Mouse (Mus musculus) liver, embryonic 16.5 days (tissue): ENCODE measurements around the gene N4bp3. TPM values are rescaled to one million over a fixed set of nuclear protein-coding genes. Genes with fewer than 3 reads are reported as not detected.
"Not testable (repeated sequence)": the region's sequence is repeated elsewhere in the genome, so short reads cannot be mapped to it uniquely, and the experiment has no call there.

Experiments used
- ATAC-seq: fragments of 200-750 bp; cut with Nextera tagmentation; 2 replicates; pipeline ENCODE4 v1.8.0; 2017; ENCODE audit warnings: low read depth, mild to moderate bottlenecking, moderate number of reproducible peaks, moderate library complexity
- H3K27ac ChIP-seq: fragments of 300-500 bp; sonication (generic); 2 replicates; pipeline ENCODE4 v1.5.1; 2014; ENCODE audit warnings: mild to moderate bottlenecking, low read length
- H3K27me3 ChIP-seq: fragments of 300-500 bp; sonication (generic); 2 replicates; pipeline ENCODE4 v1.6.1; 2014; ENCODE audit warnings: low read depth, low read length, mixed read lengths; ENCODE audit not compliant: control insufficient read depth, insufficient read depth
- H3K36me3 ChIP-seq: fragments of 300-500 bp; sonication (generic); 2 replicates; pipeline ENCODE4 v1.6.1; 2014; ENCODE audit warnings: mild to moderate bottlenecking; ENCODE audit not compliant: control insufficient read depth, insufficient read depth
- H3K4me1 ChIP-seq: fragments of 300-500 bp; sonication (generic); 2 replicates; pipeline ENCODE4 v1.6.1; 2014; ENCODE audit warnings: low read depth, low read length, mixed read lengths; ENCODE audit not compliant: control insufficient read depth
- H3K4me2 ChIP-seq: fragments of 300-500 bp; sonication (generic); 2 replicates; pipeline ENCODE4 v1.6.1; 2014; ENCODE audit warnings: low read depth, low read length, mixed read lengths
- H3K4me3 ChIP-seq: fragments of 300-500 bp; sonication (generic); 2 replicates; pipeline ENCODE4 v1.5.1; 2014; ENCODE audit warnings: low read depth, mild to moderate bottlenecking, low read length
- H3K9ac ChIP-seq: fragments of 300-500 bp; sonication (generic); 2 replicates; pipeline ENCODE4 v1.6.1; 2014; ENCODE audit warnings: low read depth, low read length
- H3K9me3 ChIP-seq: fragments of 300-500 bp; sonication (generic); replicated peaks from 2 replicates; pipeline ENCODE4 v1.6.1; 2016; ENCODE audit warnings: low read length; ENCODE audit not compliant: control insufficient read depth
- WGBS: fragments of 180-500 bp; shearing (Covaris S2); extraction: QIAGEN DNeasy Blood & Tissue Kit; methylation state at CpG from one replicate; pipeline ENCODE4 v1.1.7; 2014; ENCODE audit not compliant: insufficient replicate concordance; 5-methylcytosine and 5-hydroxymethylcytosine counted together
- polyA plus RNA-seq: library from polyadenylated mRNA; unstranded; fragments of >200 nt; fragmentation: Nextera tagmentation; extraction: Ambion mirVana; gene quantifications from 2 replicates; pipeline ENCODE4 v1.2.1, GENCODE M21; 2015

Gene N4bp3
- polyA plus RNA-seq, 1 experiment from 2014 or later: 3.9 TPM

GRCm38 (mm10) chr11:51636323-51636684, 14.3 kb downstream of the N4bp3 start:
- Histone ChIP-seq H3K36me3 (no peaks in the 10 kb centered on the region), H3K4me3 (peak overlapping the region; percentile 85), H3K27me3 (no peaks in the 10 kb centered on the region), H3K4me2 (peak overlapping the region; percentile 83), H3K27ac (peak overlapping the region; percentile 87), H3K9me3 (no peaks in the 10 kb centered on the region), H3K4me1 (peaks cover 25% of the 10 kb centered on the region), H3K9ac (peak overlapping the region; percentile 85)
- WGBS: 5% methylated on average over 6 of the region's 6 CpGs
- ATAC-seq: peak; percentile 50

- Histone ChIP-seq H3K27ac (peak within 1 kb of the TSS; percentile 87), H3K36me3 (no peaks in the 10 kb centered on the region), H3K4me1 (peaks cover 25% of the 10 kb centered on the region), H3K27me3 (no peaks in the 10 kb centered on the region), H3K4me2 (peak within 1 kb of the TSS; percentile 83), H3K9ac (peak within 1 kb of the TSS; percentile 85), H3K4me3 (peak within 1 kb of the TSS; percentile 85), H3K9me3 (no peaks in the 10 kb centered on the region)
- WGBS: under 1% methylated on average over 61 of the region's 61 CpGs
- ATAC-seq: peak; percentile 77
These were observed 14.9 kb downstream of the N4bp3 start, which contains the start of gene Rmnd5b for GRCm38 (mm10) chr11:51635525-51636322. Rmnd5b (minus strand) TSS chr11:51635896.

- WGBS: 3% methylated on average over 6 of the region's 6 CpGs
- no peak for ATAC-seq
These were observed 15.5 kb downstream of the N4bp3 start for GRCm38 (mm10) chr11:51635127-51635524.

GRCm38 (mm10) chr11:51633721-51634120, 16.9 kb downstream of the N4bp3 start:
- Histone ChIP-seq H3K9me3 (no peaks in the 10 kb centered on the region), H3K27ac (no peak overlapping the region), H3K4me1 (peaks cover 25% of the 10 kb centered on the region), H3K4me2 (no peak overlapping the region), H3K4me3 (no peak overlapping the region), H3K9ac (no peak overlapping the region), H3K27me3 (no peaks in the 10 kb centered on the region), H3K36me3 (no peaks in the 10 kb centered on the region)
- ATAC-seq: no peak
- WGBS: 82% methylated on average over 3 of the region's 3 CpGs

More at GRCm38 (mm10) chr11:51635127-51635524, 15.5 kb downstream of the N4bp3 start:
- Histone ChIP-seq H3K36me3 (no peaks in the 10 kb centered on the region), H3K27ac (peak overlapping the region; percentile 87), H3K4me2 (peak overlapping the region; percentile 83), H3K4me3 (peak overlapping the region; percentile 85), H3K9ac (peak overlapping the region; percentile 85), H3K4me1 (peaks cover 25% of the 10 kb centered on the region), H3K9me3 (no peaks in the 10 kb centered on the region), H3K27me3 (no peaks in the 10 kb centered on the region)

- H3K4me3 ChIP-seq, H3K4me2 ChIP-seq, ATAC-seq, H3K36me3 ChIP-seq, H3K27ac ChIP-seq, H3K27me3 ChIP-seq, H3K9me3 ChIP-seq, H3K9ac ChIP-seq: not testable (repeated sequence)
- H3K4me1 ChIP-seq: peaks cover 25% of the 10 kb centered on the region
- WGBS: 68% methylated on average over 7 of the region's 7 CpGs
These were observed 17.4 kb downstream of the N4bp3 start for GRCm38 (mm10) chr11:51633200-51633599.

GRCm38 (mm10) chr11:51632130-51632753, 18.4 kb downstream of the N4bp3 start:
- 56% methylated on average over 6 of the region's 6 CpGs for WGBS
- no peak overlapping the region for H3K4me3 ChIP-seq
- H3K27ac ChIP-seq: 0 out of 2 replicates have a peak overlapping the region, but pooled peaks have one; percentile 17
- no peaks in the 10 kb centered on the region for H3K9me3 ChIP-seq
- no peak overlapping the region for H3K4me2 ChIP-seq
- H3K36me3 ChIP-seq: peaks cover 4% of the 10 kb centered on the region; the same call in 1 of the 2 replicates
- H3K4me1 ChIP-seq: peaks cover 20% of the 10 kb centered on the region
- no peak for ATAC-seq
- no peaks in the 10 kb centered on the region for H3K27me3 ChIP-seq
- no peak overlapping the region for H3K9ac ChIP-seq

GRCm38 (mm10) chr11:51629651-51630314, 20.9 kb downstream of the N4bp3 start:
- Histone ChIP-seq H3K9ac (no peak overlapping the region), H3K9me3 (no peaks in the 10 kb centered on the region), H3K4me3 (no peak overlapping the region), H3K27me3 (no peaks in the 10 kb centered on the region), H3K27ac (no peak overlapping the region), H3K36me3 (peaks cover 10% of the 10 kb centered on the region), H3K4me1 (peaks cover 5% of the 10 kb centered on the region), H3K4me2 (no peak overlapping the region)
- 44% methylated on average over 15 of the region's 15 CpGs for WGBS
- ATAC-seq: no peak

GRCm38 (mm10) chr11:51627907-51628306, 22.7 kb downstream of the N4bp3 start:
- Histone ChIP-seq H3K4me1 (no peaks in the 10 kb centered on the region; the same call in none of the 2 replicates), H3K36me3 (peaks cover 18% of the 10 kb centered on the region), H3K4me3 (no peak overlapping the region), H3K4me2 (no peak overlapping the region), H3K9ac (no peak overlapping the region), H3K27me3 (no peaks in the 10 kb centered on the region), H3K9me3 (no peaks in the 10 kb centered on the region), H3K27ac (no peak overlapping the region)
- ATAC-seq: no peak
- 83% methylated on average over 8 of the region's 8 CpGs for WGBS
